Mouse (Mus musculus) lung, adult 2 months (tissue): Measurements from ENCODE around the gene Dnajc4.

Source experiments
- CTCF ChIP-seq: fragments of 200-500 bp; IDR thresholded peaks from 2 replicates; pipeline ENCODE4 v1.5.1; 2011; ENCODE audit warnings: mild to moderate bottlenecking, low read length, control low read depth; ENCODE audit not compliant: insufficient read depth
- POLR2A ChIP-seq: fragments of 200-500 bp; IDR thresholded peaks from 2 replicates; pipeline ENCODE4 v1.6.1; 2011; ENCODE audit warnings: low read depth, mild to moderate bottlenecking, control low read depth, low read length, borderline replicate concordance; ENCODE audit errors: extremely low read depth

- TF ChIP-seq CTCF (no peak), POLR2A (peak; percentile 84)
These were observed 40.9 kb downstream of the Dnajc4 start for GRCm38 (mm10) chr19:6951381-6951968.
